Mouse (Mus musculus) ovary, postnatal 36 days (tissue): Measurements from ENCODE around the gene Slc22a13.
"Not testable (repeated sequence)": the region's sequence is repeated elsewhere in the genome, so short reads cannot be mapped to it uniquely, and the experiment has no call there.

ENCODE experiments used
- DNase-seq: peaks from one replicate; pipeline ENCODE4 v3.0.0; 2022; ENCODE audit warnings: low spot score, mixed read lengths

Gene Slc22a13

GRCm38 (mm10) chr9:119208998-119209397 is at the start of gene Slc22a13:
Slc22a13 (minus strand) TSS chr9:119209098.
- no peak for DNase-seq

- no peak for DNase-seq
Observed at GRCm38 (mm10) chr9:119258128-119258527, 49.2 kb upstream of the Slc22a13 start.

GRCm38 (mm10) chr9:119256161-119256560 is 47.3 kb upstream of the Slc22a13 start:
- no peak for DNase-seq

- DNase-seq, result no peak
Observed at GRCm38 (mm10) chr9:119255096-119255495, 46.2 kb upstream of the Slc22a13 start.

GRCm38 (mm10) chr9:119254187-119254586 is 45.3 kb upstream of the Slc22a13 start:
- DNase-seq, result no peak

- no peak for DNase-seq
Observed at GRCm38 (mm10) chr9:119247996-119248395, 39.1 kb upstream of the Slc22a13 start.

- DNase-seq, result peak; percentile 34
Observed at GRCm38 (mm10) chr9:119246826-119247225, 37.9 kb upstream of the Slc22a13 start.

- DNase-seq, result no peak
Observed at GRCm38 (mm10) chr9:119243981-119244380, 35.1 kb upstream of the Slc22a13 start.

- no peak for DNase-seq
Observed at GRCm38 (mm10) chr9:119241169-119241865, 32.4 kb upstream of the Slc22a13 start.

- DNase-seq, result no peak
Observed at GRCm38 (mm10) chr9:119240286-119240997, 31.5 kb upstream of the Slc22a13 start.

- DNase-seq, result no peak
Observed at GRCm38 (mm10) chr9:119239274-119239673, 30.4 kb upstream of the Slc22a13 start.

- DNase-seq, result no peak
Observed at GRCm38 (mm10) chr9:119238796-119239195, 29.9 kb upstream of the Slc22a13 start.

- DNase-seq, result no peak
Observed at GRCm38 (mm10) chr9:119231552-119231951, 22.7 kb upstream of the Slc22a13 start.

GRCm38 (mm10) chr9:119230829-119231228 is 21.9 kb upstream of the Slc22a13 start:
- DNase-seq, result no peak

GRCm38 (mm10) chr9:119220249-119220648 is 11.4 kb upstream of the Slc22a13 start:
- DNase-seq, result no peak

GRCm38 (mm10) chr9:119219667-119220066 is 10.8 kb upstream of the Slc22a13 start:
- no peak for DNase-seq

- DNase-seq, result not testable (repeated sequence)
Observed at GRCm38 (mm10) chr9:119215341-119215740, 6.4 kb upstream of the Slc22a13 start.

- no peak for DNase-seq
Observed at GRCm38 (mm10) chr9:119214601-119215000, 5.7 kb upstream of the Slc22a13 start.

- no peak for DNase-seq
Observed at GRCm38 (mm10) chr9:119212996-119213395, 4.1 kb upstream of the Slc22a13 start.

- DNase-seq, result no peak
Observed at GRCm38 (mm10) chr9:119207113-119207512, 1.8 kb downstream of the Slc22a13 start.

- DNase-seq, result no peak
Observed at GRCm38 (mm10) chr9:119206666-119207065, 2.2 kb downstream of the Slc22a13 start.

- no peak for DNase-seq
Observed at GRCm38 (mm10) chr9:119205756-119206155, 3.1 kb downstream of the Slc22a13 start.

- DNase-seq, result no peak
Observed at GRCm38 (mm10) chr9:119203617-119204016, 5.3 kb downstream of the Slc22a13 start.
